Mouse (Mus musculus): Measurements from ENCODE around the gene Acadm.

Acadm gene

GRCm38 (mm10) chr3:153921147-153921910 is 23.1 kb downstream of the Acadm start:
- no peak for DNase-seq (ENCODE audit: low read depth, low spot score)
- Histone ChIP-seq H3K36me3 (ENCODE audit: control insufficient read depth, insufficient read depth, low read length, poor library complexity, severe bottlenecking) (peaks cover 3% of the 10 kb centered on the region; the same call in 1 of the 2 replicates), H3K27me3 (ENCODE audit: control insufficient read depth, insufficient read depth, low read length, poor library complexity, severe bottlenecking) (no peaks in the 10 kb centered on the region)

- no peaks in the 10 kb centered on the region for H3K27me3 ChIP-seq (ENCODE audit: control insufficient read depth, insufficient read depth, low read length, poor library complexity, severe bottlenecking)
- DNase-seq (ENCODE audit: low read depth, low spot score) = no peak
- H3K36me3 ChIP-seq (ENCODE audit: control insufficient read depth, insufficient read depth, low read length, poor library complexity, severe bottlenecking) = no peaks in the 10 kb centered on the region
Observed at GRCm38 (mm10) chr3:153917200-153917599, 27.2 kb downstream of the Acadm start.

GRCm38 (mm10) chr3:153913510-153914243 is 30.8 kb downstream of the Acadm start:
- Histone ChIP-seq H3K36me3 (ENCODE audit: control insufficient read depth, insufficient read depth, low read length, poor library complexity, severe bottlenecking) (peaks cover 10% of the 10 kb centered on the region), H3K27me3 (ENCODE audit: control insufficient read depth, insufficient read depth, low read length, poor library complexity, severe bottlenecking) (no peaks in the 10 kb centered on the region)
- no peak for DNase-seq (ENCODE audit: low read depth, low spot score)

GRCm38 (mm10) chr3:153912546-153913509 is 31.6 kb downstream of the Acadm start, which contains the start of gene Rabggtb:
Gene Rabggtb, minus strand, starts transcription at chr3:153913009.
- DNase-seq (ENCODE audit: low read depth, low spot score) = peak; percentile 97
- peaks cover 16% of the 10 kb centered on the region for H3K36me3 ChIP-seq (ENCODE audit: control insufficient read depth, insufficient read depth, low read length, poor library complexity, severe bottlenecking)

GRCm38 (mm10) chr3:153911882-153912440 is 32.5 kb downstream of the Acadm start:
- DNase-seq (ENCODE audit: low read depth, low spot score) = no peak
- H3K27me3 ChIP-seq (ENCODE audit: control insufficient read depth, insufficient read depth, low read length, poor library complexity, severe bottlenecking) = no peaks in the 10 kb centered on the region
- H3K36me3 ChIP-seq (ENCODE audit: control insufficient read depth, insufficient read depth, low read length, poor library complexity, severe bottlenecking) = peaks cover 16% of the 10 kb centered on the region

More at GRCm38 (mm10) chr3:153912546-153913509, 31.6 kb downstream of the Acadm start, which contains the start of gene Rabggtb:
- H3K27me3 ChIP-seq (ENCODE audit: control insufficient read depth, insufficient read depth, low read length, poor library complexity, severe bottlenecking) = no peaks in the 10 kb centered on the region

- no peak for DNase-seq (ENCODE audit: low read depth, low spot score)
- H3K27me3 ChIP-seq (ENCODE audit: control insufficient read depth, insufficient read depth, low read length, poor library complexity, severe bottlenecking) = no peaks in the 10 kb centered on the region
- peaks cover 16% of the 10 kb centered on the region for H3K36me3 ChIP-seq (ENCODE audit: control insufficient read depth, insufficient read depth, low read length, poor library complexity, severe bottlenecking)
Observed at GRCm38 (mm10) chr3:153911197-153911881, 33.1 kb downstream of the Acadm start.

- no peak for DNase-seq (ENCODE audit: low read depth, low spot score)
- Histone ChIP-seq H3K36me3 (ENCODE audit: control insufficient read depth, insufficient read depth, low read length, poor library complexity, severe bottlenecking) (peaks cover 18% of the 10 kb centered on the region), H3K27me3 (ENCODE audit: control insufficient read depth, insufficient read depth, low read length, poor library complexity, severe bottlenecking) (no peaks in the 10 kb centered on the region)
Observed at GRCm38 (mm10) chr3:153910489-153910888, 33.9 kb downstream of the Acadm start.

GRCm38 (mm10) chr3:153908919-153909318 is 35.5 kb downstream of the Acadm start:
- no peak for DNase-seq (ENCODE audit: low read depth, low spot score)
- Histone ChIP-seq H3K27me3 (ENCODE audit: control insufficient read depth, insufficient read depth, low read length, poor library complexity, severe bottlenecking) (no peaks in the 10 kb centered on the region), H3K36me3 (ENCODE audit: control insufficient read depth, insufficient read depth, low read length, poor library complexity, severe bottlenecking) (peaks cover 23% of the 10 kb centered on the region)

GRCm38 (mm10) chr3:153906136-153906871 is 38.1 kb downstream of the Acadm start, which contains the start of gene Msh4:
Gene Msh4, minus strand, starts transcription at chr3:153906138.
- no peaks in the 10 kb centered on the region for H3K27me3 ChIP-seq (ENCODE audit: control insufficient read depth, insufficient read depth, low read length, poor library complexity, severe bottlenecking)

GRCm38 (mm10) chr3:153905251-153906135 is 38.9 kb downstream of the Acadm start:
- no peaks in the 10 kb centered on the region for H3K27me3 ChIP-seq (ENCODE audit: control insufficient read depth, insufficient read depth, low read length, poor library complexity, severe bottlenecking)
- DNase-seq (ENCODE audit: low read depth, low spot score) = no peak
- peaks cover 21% of the 10 kb centered on the region for H3K36me3 ChIP-seq (ENCODE audit: control insufficient read depth, insufficient read depth, low read length, poor library complexity, severe bottlenecking)

More at GRCm38 (mm10) chr3:153906136-153906871, 38.1 kb downstream of the Acadm start, which contains the start of gene Msh4:
- peaks cover 23% of the 10 kb centered on the region for H3K36me3 ChIP-seq (ENCODE audit: control insufficient read depth, insufficient read depth, low read length, poor library complexity, severe bottlenecking)
- no peak for DNase-seq (ENCODE audit: low read depth, low spot score)

- peak; percentile 33 for DNase-seq (ENCODE audit: low read depth, low spot score)
- Histone ChIP-seq H3K36me3 (ENCODE audit: control insufficient read depth, insufficient read depth, low read length, poor library complexity, severe bottlenecking) (peaks cover 19% of the 10 kb centered on the region), H3K27me3 (ENCODE audit: control insufficient read depth, insufficient read depth, low read length, poor library complexity, severe bottlenecking) (no peaks in the 10 kb centered on the region)
Observed at GRCm38 (mm10) chr3:153904586-153904985, 39.8 kb downstream of the Acadm start.

GRCm38 (mm10) chr3:153902595-153902994 is 41.8 kb downstream of the Acadm start:
- no peak for DNase-seq (ENCODE audit: low read depth, low spot score)
- Histone ChIP-seq H3K36me3 (ENCODE audit: control insufficient read depth, insufficient read depth, low read length, poor library complexity, severe bottlenecking) (peaks cover 6% of the 10 kb centered on the region; the same call in 1 of the 2 replicates), H3K27me3 (ENCODE audit: control insufficient read depth, insufficient read depth, low read length, poor library complexity, severe bottlenecking) (no peaks in the 10 kb centered on the region)

Measured in splenic B cell, adult 2 months (primary cell).